Mouse (Mus musculus) E14TG2a.4 (cell line): Measurements from ENCODE around the gene Pim2.

ENCODE experiments used
- CTCF ChIP-seq: conservative IDR thresholded peaks from 2 replicates; pipeline ENCODE4 v1.5.1; 2014; ENCODE audit warnings: low read length
- NANOG ChIP-seq: IDR thresholded peaks from 2 replicates; pipeline ENCODE4 v1.6.1; 2014; ENCODE audit warnings: borderline replicate concordance, low read length, mixed read lengths
- POU5F1 ChIP-seq: IDR thresholded peaks from 2 replicates; pipeline ENCODE4 v1.6.1; 2014; ENCODE audit warnings: low read length, borderline replicate concordance

- TF ChIP-seq CTCF (no peak), POU5F1 (no peak), NANOG (no peak)
Observed at GRCm38 (mm10) chrX:7928270-7928790, 50.3 kb downstream of the Pim2 start, which contains the start of gene Eras.
